Mouse (Mus musculus) 3134 (cell line): ENCODE data around the gene Prr7.

Experiments used
- DNase-seq: peaks from one replicate; pipeline ENCODE4 v3.0.0-alpha.2; 2011; ENCODE audit warnings: low spot score; ENCODE audit not compliant: insufficient read length; ENCODE audit errors: extremely low read depth

Prr7 gene

DNA sequence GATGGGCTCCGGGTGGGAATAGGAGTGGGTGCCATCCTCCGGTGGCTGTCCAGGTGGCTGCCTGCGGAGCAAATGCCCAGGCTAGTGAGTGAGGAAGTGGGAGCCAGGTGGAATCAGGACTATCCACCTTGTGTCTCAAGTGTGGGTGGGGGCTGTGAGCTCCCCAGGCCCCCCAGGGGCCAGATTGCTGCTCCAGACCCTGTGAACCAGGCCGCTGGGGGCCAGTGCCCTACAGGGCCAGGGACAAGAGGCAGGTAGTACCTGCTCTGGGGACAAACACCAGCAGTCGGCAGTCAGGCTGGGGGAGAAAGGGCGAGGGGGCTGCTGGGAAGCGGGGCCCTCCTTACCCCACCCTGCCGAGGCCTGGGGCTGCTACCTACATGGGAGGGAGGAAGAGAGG is 12.2 kb downstream of the Prr7 start:
- no peak for DNase-seq

DNA sequence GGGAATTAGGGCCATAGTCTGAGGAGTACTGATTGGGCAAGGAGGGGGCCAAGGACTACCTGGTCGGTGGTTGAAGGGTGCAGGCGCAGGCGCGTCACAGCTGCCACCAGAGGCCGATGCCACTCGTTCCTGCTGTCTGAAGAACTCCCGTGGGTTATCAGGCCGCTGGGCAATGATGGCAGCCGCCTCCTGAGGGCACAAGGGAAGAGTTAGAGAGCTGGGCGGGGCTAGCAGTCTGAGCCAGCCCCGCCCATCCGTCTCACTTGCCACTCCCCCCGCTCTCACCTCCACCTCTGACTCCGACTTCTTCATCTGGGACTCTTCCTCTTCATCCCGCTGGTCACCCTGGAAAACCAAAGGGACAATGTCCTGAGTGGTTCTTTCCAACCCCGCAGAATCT is 13.4 kb downstream of the Prr7 start:
- DNase-seq = no peak

DNA sequence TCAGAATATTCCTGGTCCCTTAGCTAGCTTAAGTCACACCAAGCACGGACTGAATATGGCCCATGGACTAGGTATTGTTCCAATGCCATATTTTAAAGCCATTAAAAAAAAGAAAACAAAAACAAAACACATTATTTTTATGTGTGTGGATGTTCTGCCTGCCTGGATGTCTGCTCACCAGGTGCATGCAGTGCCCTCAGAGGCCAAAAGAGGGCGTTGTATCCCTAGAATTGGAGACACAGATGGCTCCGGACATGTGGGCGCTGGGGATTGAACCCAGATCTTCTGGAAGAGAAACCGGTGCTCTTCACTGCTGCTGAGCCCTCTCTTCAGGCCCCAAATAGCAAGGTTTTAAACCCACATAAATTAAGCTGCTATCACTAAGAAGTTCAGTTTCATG is 14.0 kb downstream of the Prr7 start:
- DNase-seq = no peak

DNA sequence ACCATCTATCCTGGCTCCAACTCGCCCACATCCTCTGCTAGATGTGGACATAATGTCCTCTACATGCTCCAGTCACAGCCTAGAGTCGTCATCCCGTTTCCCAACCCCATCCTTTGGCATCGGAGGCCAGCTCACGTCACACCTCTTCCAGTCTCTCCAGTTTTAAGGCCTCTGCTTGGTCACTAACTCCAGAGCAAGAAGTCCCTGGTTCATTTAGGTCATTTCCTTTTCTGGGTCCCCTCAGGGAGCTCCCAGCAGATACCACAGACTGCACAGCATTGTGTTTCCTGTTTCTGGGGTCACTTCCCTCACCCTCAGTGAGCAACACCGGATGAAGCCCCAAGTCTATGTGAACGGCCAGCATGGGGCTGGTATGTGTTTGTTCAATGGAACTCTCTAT is 14.9 kb downstream of the Prr7 start:
- DNase-seq = no peak

DNA sequence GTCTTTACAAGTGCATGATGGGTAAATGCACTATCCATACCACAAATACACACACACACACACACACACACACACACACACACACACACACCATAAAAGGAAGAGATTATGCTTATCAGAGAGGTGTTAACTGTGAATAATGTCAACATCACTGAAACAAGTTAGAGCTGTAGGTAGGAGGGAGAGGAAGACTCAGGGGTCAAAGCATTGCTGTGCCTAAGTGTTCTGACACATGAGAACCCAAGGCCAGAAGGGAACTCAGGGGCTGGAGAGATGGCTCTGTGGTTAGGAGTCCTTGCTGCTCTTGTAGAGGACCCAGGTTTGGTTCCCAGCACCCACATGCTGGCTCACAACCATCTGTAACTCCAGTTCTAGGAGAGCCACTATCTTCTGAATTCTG is 15.9 kb downstream of the Prr7 start:
- DNase-seq = no peak

DNA sequence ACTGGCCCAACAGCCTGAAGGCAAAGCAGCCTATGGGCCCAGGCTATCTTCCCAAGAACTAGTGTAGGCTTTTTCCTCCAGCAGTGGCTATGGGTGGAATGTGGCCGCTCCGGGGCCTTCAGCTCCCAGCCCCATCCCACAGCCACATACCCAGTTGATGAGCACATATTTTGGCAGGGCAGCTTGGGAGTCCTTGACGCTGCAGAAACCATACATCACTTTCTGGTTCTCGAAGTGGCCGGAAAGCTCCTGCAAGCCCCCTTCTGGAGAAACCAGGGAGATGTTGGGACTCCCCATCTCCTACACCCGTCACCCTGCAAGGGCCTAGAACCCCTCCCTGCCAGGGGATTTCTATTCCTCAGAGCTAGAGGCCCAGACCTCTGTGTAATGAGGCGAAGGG is 18.5 kb downstream of the Prr7 start:
- DNase-seq = peak; percentile 65

DNA sequence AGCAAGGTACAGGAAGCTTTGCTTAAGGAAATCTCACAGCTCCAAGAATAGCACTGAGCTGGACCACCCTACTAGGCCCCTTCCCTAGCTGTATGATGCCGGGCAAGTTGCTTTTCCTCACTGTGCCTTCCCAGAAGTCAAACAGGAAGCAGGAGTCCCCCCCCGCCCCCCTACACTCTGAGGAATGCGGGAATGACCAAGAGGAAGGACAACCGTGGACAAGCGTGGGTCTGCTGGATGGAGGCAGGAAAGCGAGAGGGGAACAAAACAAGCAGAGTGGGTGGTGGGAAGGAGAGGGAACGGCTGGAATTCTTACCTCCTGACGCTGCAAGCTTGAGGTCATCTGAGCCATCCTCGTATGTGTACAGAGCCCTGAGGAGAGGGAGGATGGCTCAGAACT is 19.0 kb downstream of the Prr7 start:
- no peak for DNase-seq

DNA sequence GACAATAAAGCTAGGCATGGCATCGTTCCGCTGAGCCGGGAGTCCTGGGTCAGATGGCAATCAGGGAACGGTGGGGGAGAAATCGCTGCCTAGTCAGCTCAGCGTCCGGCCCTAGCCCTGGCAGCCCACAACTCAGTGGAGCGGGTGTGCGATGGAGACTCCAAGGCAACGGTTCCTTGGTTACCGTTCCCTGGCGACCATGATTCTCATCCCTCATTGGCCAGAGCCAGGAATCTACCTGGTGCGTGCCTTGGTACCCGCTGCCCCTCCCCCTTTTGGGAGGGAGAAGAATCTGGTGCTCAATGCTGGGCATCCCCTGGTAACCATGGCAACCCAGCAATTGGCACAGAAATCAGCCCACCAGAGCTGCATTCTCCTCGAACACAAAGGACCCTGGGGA is 19.5 kb downstream of the Prr7 start:
- DNase-seq = no peak

DNA sequence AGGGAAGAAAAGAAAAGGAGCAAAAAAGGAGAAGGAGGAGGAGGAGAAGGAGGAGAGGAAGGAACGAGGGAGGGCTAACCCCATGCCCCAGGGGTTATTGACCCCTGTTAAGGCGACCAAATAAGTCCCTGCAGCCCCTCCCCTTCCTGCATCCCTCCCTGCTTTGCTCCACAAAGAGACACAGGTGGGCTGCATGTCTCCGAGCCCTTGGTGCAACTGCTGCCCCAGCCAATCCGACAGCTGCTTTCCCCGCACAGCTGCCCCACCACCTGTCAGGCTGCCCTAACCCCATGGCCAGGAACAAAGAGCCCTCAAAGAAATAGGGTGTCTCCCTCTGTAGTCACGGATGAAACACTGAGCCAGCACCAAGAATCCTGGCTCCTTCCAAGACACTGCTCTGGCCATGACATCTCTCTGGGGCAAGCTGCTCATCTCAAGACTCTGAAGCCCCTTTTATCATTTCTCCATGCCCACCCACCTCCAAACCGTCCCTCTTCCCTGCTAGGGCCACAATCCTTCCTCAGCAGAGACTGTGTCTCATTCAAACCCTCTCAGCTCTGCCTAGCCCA is 20.5 kb downstream of the Prr7 start:
- no peak for DNase-seq

DNA sequence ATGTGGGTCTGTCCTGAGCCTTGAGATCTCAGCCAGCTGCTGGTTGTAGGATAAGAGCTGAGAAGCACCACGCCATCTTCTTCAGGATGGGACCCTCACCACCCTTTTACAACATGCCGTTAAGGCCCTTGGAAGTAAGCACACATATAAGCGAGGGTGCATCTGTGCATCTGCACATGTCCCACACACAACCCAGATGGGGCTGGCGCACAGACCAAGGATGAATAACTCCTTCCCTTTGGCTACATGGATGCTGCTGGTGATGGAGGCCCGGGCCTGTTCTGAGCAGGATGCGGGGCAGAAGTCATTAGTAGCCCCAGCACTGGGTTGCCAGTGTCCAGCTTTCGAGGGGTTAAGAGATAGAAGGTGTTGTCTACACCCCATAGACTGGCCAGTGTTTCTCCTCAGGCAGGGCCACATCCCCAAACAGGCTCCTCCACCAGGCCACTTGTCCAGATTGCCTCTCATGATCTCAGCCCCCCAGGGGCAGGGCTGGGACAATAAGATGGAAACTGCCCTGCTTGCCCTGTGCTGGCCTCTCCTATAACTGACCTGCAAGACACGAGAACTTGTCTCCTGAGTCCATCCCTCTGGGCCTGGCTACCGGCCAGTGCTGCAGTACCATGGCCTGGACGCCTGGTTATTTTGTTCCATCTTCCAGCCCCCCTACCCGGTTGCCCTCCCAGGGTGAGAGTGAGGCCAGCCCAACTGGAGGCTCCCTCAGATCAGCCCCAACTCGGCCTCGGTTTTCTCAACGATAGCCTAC is 22.1 kb downstream of the Prr7 start:
- DNase-seq = no peak

DNA sequence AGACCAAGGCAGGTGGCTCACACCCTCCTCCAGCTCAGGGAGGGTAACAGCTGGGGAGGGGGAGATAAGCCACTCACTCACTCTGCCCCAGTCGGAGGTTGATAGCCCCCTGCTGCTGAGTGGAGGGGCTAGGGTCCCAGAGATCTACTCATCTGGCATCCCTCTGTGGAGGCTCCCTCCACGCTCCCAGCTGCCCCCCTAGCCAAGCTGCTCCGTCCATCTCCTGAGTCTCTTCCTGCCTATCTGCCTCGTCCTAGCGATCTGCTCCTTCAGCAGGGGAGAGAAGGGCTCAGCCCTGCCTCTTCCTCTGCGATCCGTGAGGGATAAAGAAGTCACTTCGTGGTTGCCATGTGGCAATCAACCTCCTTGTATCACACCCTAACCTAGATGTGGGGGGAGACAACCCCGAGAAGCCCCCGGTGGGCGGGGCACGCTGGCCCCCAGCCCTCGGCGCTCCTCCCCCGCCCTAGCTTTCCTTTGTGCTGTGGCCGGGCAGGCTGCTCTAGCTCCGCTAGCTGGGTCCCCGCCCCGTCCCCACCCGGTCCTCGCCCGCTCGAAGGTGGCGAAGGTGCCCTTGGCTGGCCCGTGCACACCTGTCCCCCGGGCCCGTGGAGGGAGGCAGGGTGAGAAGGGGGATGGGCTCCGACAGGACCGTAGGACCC is 23.0 kb downstream of the Prr7 start:
- no peak for DNase-seq

DNA sequence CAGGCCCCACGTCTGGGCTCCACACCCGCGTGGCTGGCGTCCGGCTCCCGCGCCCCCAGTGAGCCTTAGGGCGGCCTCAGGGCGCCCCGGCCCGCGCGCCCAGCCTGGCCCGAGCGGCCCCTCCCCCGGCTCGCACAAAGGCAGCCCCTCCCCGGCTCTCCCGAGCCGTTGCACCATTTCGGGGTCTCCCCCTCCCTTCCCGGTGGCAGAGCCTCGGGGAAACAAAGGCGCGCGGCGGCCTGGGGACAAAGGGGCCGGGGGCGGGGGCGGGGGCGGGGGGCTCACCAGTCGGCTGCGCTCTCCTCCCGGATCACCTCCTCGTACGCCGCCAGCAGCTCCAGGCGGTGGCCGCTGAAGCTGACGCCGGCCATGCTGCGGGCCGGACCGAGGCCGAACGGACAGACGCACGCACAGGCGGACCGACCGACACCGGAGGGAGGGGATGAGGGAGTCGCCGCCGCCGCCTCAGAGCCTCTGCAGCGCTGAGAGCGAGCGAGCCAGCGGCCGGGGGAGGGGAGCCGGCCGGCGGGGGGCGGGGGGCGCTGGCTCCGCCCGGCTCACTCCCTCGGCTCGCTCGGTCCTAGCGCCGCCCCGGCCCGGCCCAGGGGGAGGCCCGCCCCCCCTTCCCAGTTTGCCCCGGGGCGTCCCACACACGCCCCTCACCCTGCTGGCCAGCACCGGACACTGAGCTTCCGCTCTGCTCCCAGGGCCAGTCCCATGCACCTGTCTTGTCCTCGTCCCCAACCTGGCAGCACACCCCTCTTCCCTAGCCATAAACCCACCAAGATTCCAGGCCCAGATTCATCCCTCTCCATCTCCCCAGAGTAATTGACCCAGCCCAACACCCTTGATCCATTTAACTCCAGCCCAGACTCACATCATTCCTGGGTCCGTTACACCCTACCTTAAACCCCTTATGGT is 23.8 kb downstream of the Prr7 start, which contains the start of gene Dbn1:
Gene Dbn1 (minus strand): TSS at position 534 of the 921 bp plus-strand sequence.
- DNase-seq = no peak

DNA sequence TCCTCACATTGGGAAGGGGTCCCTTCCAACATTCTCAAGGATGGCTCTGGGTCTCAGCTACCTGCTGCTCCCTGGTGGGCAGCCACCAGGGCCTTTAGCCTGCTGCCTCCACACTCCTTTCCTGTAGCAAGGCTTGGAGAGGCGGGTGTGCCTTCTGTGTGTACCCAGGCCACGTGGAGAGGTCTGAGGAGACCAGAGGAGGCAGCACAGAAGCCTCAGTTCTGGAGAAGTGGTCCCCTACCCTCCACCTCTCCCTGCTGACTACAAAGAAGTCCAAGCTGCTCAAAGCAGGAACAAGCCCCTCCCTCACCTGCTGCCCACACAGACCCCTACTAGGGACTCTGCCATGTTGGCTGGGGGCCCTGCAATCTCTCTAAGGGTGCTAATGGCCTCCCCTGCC is 30.2 kb downstream of the Prr7 start:
- DNase-seq = no peak

DNA sequence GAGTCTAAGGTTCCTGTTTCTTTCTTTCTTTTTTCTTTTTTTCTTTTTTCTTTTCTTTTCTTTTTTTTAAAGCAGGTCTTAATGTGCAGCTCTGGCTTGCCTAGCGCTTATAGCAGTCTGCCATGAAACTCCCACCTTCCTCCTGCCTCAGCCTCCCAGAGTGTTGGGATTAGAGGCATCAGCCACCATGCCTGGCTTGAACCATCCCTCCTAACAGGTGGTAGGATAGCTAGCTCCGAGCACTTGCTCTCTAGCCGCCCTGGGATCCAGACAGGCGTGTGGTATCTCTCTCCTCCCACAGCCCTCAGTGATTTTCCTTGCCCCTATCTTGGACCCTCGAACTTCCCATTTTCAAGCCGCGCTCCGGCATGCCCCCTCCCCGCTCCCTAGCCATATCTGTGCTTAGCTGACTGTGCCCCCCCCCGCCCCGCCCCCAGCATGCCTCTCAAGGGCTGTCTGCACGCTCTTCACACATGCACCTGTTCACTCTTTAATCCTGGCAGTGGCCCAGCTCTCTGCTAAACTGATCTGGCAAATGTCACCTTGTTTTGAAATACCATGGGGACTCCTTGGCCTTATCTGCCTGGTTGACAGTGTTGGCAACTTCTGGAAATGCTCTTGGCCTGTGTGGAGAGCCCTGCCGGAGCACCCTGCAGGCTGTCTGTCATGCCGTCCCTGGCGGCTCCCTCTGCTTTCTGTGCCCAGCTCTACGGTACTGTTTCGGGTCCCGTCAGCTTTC is 31.0 kb downstream of the Prr7 start:
- no peak for DNase-seq

DNA sequence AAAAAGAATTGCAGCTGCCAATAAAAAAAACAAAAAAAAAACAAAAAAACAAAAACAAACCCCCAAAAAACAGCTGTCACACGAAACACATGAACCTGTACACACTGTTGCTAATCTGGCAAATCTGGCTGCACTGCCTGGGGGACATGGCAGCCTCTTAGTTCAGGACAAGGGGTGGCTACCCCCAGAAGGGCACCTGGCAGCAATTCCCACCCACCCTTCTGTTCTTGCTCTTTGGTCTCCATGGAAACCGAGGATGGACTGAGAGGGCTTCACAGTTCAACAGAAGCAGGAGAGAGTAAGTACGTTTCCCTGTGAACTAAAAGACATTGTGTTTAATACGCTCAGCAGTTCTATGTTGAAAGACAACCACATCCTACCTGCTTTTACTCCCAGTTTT is 31.6 kb downstream of the Prr7 start:
- no peak for DNase-seq

DNA sequence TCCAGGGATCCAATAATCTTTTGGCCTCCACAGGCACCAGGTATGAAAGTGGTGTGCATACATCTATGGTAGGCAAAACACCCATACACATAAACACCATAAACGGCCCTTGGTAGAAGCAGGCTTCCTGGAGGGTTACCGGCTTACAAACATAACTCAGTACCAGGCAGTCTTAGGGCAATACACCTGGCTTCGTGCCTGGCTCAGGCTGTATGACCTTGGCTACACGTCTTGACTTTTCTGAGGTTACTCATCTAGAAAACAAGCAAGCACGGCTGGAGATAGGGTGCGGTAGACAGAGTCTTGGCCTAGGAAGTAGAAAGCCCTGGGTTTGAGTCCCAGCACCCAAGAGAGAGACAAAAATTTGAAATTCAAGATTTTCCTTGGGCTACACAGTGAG is 32.6 kb downstream of the Prr7 start:
- no peak for DNase-seq

DNA sequence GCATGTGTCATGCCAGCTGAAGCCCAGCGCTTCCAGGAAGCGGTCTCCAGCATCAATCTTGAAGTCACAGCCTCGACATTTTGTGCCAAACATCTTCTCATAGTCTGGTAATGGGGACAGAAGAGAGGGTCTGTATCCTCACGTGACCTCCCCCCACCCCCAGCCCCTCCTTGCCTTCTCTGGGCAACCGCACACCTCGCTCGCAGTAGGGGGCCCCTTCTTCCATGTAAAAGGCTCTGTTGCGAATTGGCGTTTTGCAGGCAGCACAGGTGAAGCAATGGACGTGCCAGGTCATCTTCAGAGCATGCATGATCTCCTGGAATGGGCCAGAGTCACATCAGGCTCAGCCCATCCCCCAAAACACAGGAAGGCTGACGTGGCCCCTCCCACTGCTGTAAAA is 34.8 kb downstream of the Prr7 start:
- no peak for DNase-seq

DNA sequence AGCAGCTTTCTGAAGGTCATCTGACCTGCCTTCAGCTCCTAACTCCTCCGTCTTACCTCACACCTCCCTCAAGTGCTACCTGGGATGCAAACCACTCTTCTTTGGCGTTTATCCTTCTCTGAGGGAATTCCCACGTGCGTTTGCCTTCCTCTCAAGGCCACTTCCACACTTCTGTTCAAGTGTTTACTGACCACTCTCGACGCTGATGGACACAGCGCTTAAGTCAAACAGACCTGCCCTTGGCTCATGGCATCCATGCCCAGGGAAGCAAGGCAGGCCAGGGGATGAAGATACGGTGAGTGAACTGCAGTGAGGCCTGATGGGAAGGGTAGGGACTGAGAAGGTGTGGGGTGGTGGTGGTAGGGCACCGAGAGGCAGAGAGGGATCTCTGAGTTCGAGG is 36.5 kb downstream of the Prr7 start:
- DNase-seq = no peak

DNA sequence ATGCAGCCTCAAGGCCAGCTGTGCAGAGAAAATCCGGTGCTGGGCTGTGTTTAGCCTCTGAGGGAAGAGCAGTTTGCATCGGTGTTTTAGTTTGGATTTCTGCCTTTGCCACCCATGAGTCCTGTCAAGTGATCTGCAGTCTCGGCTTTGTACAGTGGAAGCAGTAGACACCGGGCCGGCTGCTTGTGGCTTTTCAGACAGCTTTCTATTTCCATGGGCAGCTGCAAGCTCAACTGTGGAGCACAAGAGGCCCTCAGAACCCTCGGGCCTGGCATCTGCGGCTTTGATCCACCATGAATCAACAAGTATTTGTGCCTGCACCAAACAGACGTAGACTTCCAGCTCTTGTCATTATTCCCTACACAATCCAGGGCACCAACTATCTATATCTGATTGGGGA is 38.3 kb downstream of the Prr7 start:
- DNase-seq = no peak

DNA sequence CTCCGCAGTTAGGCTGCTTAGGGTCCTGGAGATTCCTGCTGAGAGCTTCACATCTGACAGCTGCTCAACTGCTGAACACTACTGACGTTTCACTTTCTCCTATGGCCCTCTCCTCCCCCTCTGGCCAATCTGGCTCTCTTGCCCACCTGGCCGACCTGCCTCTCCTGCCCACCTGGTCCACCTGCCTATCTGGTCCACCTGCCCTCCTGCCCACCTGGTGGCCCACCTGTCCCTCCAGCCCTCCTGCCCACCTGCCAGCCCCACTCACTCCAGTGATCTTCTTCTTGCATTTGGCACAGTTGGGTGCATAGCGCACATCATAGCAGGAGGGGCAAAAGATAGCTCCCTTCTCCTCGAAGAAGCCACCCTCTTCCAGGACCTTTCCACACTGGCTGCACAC is 40.3 kb downstream of the Prr7 start:
- DNase-seq = no peak
